Mouse (Mus musculus): ENCODE results near the gene Rhcg. TPM values are rescaled to one million over a fixed set of nuclear protein-coding genes. Genes with fewer than 3 reads are reported as not detected.

Gene Rhcg
- 1 to 10 TPM; 1.7 to 2.2 TPM for total RNA-seq (2021)
- long read RNA-seq, experiment 1, partial matches to known transcripts = 0 of 1 reads
- long read RNA-seq, experiment 1, other reads (novel, unspliced or antisense) = 1 of 1 reads
- long read RNA-seq, experiment 2 = 0 reads

DNA sequence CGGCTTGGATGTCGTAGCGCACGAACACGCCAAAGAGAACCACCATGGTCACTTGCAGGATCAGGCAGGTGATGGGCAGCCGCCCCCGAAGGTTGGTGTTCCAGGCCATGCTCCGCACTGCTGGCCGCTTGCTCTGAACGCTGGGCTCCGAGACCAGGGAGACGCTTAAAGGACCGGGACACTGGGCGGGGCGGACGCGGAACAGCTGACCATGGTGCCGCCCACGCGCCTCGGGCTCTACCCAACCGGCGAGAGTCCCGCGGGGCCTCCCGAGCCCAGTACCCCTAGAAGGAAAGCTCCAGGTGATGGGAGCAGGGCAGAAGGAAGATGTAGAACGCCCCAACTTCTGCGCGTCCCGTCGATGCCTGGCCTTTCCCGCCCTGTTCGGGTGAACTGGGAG lies at the start of gene Rhcg:
Gene Rhcg, minus strand, starts transcription at position 240 of the 400 bp plus-strand sequence.
- TF ChIP-seq CTCF (IDR thresholded peaks at IDR 0.05) = no peak
- no peak within 1 kb of the TSS for H3K27ac ChIP-seq
- H3K4me3 ChIP-seq = peak within 1 kb of the TSS; percentile 31
- intact Hi-C loops (cut with DNase I) = no loop called here
- DNase-seq (ENCODE audit: extremely low spot score in 1 of 2, low spot score in 2 of 2) = no peak

DNA sequence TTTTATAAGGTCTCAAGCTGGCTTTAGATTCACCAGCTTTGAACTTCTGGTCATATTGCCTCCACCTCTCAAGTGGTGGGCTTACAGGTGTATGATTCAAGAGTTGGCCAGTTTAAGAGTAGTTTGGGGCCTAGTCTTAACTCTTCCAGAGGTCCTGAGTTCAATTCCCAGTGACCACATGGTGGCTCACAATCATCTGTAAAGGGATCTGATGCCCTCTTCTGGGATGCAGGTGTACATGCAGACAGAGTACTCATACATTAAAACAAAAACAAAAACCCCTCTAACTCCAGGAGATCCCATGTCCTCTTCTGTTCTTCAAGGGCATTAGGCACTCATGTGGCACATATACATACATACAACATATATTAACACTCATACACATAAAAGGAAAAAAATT lies 49.2 kb upstream of the Rhcg start:
- no peak for DNase-seq (ENCODE audit: extremely low spot score in 1 of 2, low spot score in 2 of 2)
- intact Hi-C loops (cut with DNase I) = no loop called here
- no peak; the same call in 1 of the 2 replicates for TF ChIP-seq CTCF (IDR thresholded peaks at IDR 0.05)
- Histone ChIP-seq H3K27ac (no peak overlapping the region), H3K4me3 (no peak overlapping the region)

DNA sequence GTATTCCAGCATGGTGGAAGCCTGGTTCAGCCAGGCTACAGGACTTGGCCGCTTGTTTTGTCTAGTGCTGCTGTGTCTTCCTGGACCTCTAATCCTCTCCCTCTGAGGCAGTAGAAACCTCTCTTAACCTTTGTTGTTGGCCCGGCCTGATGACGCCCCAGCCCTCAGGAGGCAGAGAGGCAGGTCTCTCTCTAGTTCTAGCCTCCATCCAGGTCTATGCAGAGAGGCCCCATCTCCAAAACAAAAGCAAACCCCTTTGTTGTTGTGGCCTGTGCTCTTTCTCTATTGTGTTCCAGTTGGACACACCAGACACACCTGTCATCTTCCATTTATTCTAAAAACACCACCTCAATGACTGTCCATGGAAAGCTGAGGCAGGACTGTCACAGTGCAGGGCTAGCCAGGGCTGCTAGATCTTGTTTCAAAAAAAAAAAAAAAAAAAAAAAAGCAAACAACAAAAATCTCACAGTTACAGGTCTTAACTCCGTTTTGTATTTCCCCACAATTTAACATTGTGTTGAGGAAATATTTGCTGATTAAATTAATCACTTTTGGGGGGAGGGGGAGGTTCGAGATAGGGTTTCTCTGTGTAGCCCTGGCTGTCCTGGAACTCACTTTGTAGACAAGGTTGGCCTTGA lies 43.9 kb upstream of the Rhcg start:
- Histone ChIP-seq H3K4me3 (no peak overlapping the region), H3K27ac (no peak overlapping the region)
- intact Hi-C loops (cut with DNase I) = no loop called here
- DNase-seq (ENCODE audit: extremely low spot score in 1 of 2, low spot score in 2 of 2) = no peak
- no peak for TF ChIP-seq CTCF (IDR thresholded peaks at IDR 0.05)

DNA sequence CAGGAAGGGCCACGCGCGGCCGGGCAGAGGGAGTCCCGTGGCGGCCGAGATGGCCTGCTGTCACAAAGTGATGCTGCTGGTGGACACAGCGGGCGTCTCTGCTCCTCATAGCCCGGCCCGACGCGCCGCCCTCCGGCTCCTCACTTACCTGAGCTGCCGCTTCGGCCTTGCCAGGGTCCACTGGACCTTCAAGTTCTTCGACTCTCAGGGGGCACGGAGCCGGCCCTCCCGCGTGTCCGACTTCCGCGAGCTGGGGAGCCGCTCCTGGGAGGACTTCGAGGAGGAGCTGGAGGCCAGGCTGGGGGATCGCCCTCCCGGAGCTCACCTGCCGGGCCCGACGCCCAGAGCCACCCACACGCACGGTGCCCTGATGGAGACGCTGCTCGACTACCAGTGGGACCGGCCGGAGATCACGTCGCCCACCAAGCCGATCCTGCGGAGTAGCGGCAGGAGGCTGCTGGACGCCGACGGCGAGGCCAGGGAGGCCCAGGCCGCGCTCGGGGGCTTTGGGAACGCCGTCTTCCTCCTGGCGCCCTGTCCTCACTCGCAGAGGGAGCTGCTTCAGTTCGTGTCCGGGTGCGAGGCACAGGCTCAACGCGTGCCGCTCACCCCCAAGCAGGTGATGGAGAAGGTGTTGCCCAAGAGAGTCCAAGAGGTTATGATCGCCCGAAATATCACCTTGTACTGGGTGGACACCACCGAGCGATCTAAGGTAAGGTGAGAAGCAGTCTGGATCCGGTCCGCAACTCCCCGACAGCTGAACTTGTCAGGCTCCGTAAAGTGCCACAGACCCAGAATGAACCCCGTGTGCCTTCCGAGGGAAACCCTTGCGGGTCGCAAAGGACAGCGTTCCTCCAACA lies 43.1 kb upstream of the Rhcg start:
- DNase-seq (ENCODE audit: extremely low spot score in 1 of 2, low spot score in 2 of 2) = no peak
- intact Hi-C loops (cut with DNase I) = no loop called here
- H3K4me3 ChIP-seq = peak overlapping the region; percentile 66
- no peak overlapping the region for H3K27ac ChIP-seq
- no peak for TF ChIP-seq CTCF (IDR thresholded peaks at IDR 0.05)

DNA sequence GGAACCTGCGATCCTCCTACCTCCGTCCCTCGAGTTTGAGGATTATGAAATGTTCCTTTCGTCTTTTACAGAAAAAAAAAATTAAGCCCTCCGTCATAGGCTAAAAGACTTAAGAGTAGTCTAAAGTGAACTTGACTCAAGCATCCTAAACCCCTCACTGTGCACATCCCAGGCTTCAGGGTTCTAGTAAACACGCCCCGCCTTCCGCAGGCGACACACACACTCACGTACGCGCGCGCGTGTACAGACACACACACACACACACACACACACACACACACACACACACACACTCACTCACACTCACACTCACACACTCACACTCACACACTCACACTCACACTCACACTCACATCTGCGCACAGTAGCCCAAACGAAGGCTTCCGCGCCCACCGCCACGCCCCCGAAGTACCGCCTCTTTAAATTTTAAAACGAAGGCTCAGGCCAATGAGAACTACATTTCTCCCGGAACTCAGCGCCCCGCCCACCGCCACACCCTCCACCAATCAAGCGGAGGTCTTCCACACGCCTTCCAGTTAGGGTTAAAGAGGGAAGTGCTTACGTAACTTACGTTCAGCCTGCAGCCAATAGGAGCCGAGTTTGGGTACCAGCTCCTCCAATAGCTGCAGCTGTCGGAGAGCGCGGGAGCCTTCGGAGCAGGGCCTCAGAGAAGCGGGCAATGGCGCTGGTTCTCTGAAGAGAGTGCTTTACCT lies 42.3 kb upstream of the Rhcg start, which contains the start of gene Ticrr:
Gene Ticrr, plus strand, starts transcription at position 619 of the 713 bp plus-strand sequence.
- H3K4me3 ChIP-seq = peak within 1 kb of the TSS; percentile 66
- TF ChIP-seq CTCF (IDR thresholded peaks at IDR 0.05) = no peak
- H3K27ac ChIP-seq = no peak within 1 kb of the TSS
- intact Hi-C loops (cut with DNase I) = no loop called here
- peak; percentile 89 to 92 for DNase-seq (ENCODE audit: extremely low spot score in 1 of 2, low spot score in 2 of 2)

DNA sequence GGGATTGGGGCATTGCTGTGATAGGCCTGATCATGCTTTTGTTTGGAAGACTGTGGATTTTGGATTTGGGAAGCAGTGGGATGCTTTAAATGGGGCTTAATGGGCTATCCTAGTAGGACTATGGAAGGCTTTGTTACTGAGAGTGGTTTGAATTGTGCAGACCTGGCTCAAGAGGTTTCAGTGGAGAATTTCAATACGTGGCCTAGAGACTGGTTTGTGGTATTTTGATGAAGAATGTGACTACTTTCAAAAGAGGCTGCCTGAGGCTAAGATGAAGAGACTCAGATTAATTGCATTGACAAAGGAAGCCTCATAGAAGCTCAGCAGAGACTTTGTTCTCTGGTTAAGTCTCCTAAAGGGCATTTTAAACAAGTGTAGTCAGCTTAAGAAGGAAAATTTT lies 37.1 kb upstream of the Rhcg start:
- intact Hi-C loops (cut with DNase I) = no loop called here

DNA sequence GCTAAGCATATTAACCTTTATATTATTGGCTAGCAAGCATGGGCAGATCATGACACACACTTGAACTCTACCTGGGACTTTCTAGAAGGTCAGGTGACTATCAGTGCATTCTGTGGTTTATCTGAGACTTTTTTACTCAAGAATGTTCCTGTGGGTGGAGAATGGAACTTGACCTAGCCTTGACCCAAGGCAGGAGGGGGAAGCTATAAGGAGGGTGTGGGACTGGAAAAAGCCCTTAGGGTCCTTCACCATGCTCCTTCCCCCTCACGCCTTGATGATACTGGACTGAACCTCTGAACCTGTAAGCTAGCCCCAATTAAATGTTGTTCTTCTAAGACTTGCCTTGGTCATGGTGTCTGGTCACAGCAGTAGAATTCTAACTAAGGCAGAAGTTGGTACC lies 36.7 kb upstream of the Rhcg start:
- Histone ChIP-seq H3K27ac (no peak overlapping the region), H3K4me3 (no peak overlapping the region)
- no peak for TF ChIP-seq CTCF (IDR thresholded peaks at IDR 0.05)
- no peak for DNase-seq (ENCODE audit: extremely low spot score in 1 of 2, low spot score in 2 of 2)
- intact Hi-C loops (cut with DNase I) = no loop called here

More for the DNA sequence above, 37.1 kb upstream of the Rhcg start:
- Histone ChIP-seq H3K4me3 (no peak overlapping the region), H3K27ac (no peak overlapping the region)
- no peak for TF ChIP-seq CTCF (IDR thresholded peaks at IDR 0.05)
- no peak for DNase-seq (ENCODE audit: extremely low spot score in 1 of 2, low spot score in 2 of 2)

DNA sequence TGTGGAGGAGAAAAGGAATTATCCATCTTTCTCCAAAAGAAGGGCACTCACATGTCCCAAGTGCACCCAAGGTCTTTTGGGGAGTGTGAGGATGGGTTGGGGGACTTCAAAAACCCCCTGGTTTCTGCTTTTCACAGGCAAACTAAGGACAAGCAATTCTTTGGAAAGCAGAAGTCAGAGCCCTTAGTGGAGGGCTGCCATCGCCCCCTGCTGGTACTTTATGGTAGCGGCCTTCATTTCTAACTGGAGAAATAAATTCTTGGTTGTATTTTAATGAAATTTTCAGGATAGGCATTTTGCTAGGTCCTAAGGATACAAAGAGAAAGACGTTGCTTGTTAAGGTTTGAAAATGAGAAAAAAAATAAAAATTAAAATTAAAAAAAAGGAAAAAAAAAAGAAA lies 31.5 kb upstream of the Rhcg start:
- peak; percentile 51 to 57 for DNase-seq (ENCODE audit: extremely low spot score in 1 of 2, low spot score in 2 of 2)

DNA sequence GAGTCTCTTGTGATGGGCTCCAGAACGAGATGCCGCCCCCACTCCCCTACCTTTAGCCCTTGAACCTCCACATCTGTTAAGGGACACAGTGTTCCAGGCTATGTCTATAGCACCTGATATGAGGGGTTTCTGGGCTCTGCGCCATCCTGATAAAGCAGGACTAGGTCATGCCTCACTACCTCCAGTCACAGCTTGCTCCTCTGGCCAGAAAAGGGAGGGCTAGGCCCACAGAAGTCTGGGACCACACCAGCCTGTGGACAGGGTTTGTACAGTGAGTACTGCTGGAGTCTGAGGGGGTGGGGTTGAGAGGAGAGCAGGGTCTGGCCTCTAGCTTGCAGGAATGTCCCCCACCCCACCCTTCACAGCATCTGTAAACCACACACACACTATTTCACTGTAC lies 29.8 kb upstream of the Rhcg start:
- intact Hi-C loops (cut with DNase I) = no loop called here

More for the DNA sequence above, 31.5 kb upstream of the Rhcg start:
- no peak overlapping the region for H3K4me3 ChIP-seq
- peak; percentile 91 for TF ChIP-seq CTCF (IDR thresholded peaks at IDR 0.05)
- no peak overlapping the region for H3K27ac ChIP-seq
- intact Hi-C loops (cut with DNase I) = loop anchor here (2.0 kb wide), 2 partner anchors 36 to 152 kb away; no protein-coding TSS in a partner anchor

DNA sequence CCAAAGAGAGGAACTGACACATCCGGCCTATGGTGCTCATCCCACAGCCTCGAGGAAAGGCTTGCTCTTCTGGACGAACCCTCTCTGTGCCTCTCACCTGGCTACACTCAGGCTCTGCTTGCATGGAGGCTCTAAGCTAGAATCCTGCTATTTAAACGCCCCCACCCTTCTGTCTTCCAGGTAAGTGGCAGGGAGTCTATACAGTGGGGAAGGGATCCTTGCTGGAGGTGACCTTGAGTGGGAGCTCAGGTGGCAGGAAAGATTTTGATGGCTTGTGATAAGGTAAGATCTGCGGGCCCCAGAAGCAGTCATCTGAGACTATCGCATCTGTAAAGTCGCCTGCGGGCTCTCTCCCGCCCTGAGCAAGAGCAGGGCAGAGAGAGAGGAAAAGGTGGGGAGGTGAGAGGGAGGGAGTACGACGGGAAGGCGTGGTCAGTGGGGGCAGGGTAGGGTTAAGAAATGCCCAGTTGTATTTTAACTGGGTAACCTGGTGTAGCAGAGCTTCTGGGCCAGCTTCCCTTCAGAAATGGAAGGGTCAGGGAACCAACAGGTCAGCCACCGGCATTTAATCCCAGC lies 14.4 kb upstream of the Rhcg start:
- TF ChIP-seq CTCF (IDR thresholded peaks at IDR 0.05) = no peak
- intact Hi-C loops (cut with DNase I) = no loop called here
- H3K4me3 ChIP-seq = no peak overlapping the region
- DNase-seq (ENCODE audit: extremely low spot score in 1 of 2, low spot score in 2 of 2) = no peak
- H3K27ac ChIP-seq = no peak overlapping the region

More for the DNA sequence above, 29.8 kb upstream of the Rhcg start:
- TF ChIP-seq CTCF (IDR thresholded peaks at IDR 0.05) = no peak
- H3K4me3 ChIP-seq = no peak overlapping the region
- H3K27ac ChIP-seq = no peak overlapping the region
- no peak for DNase-seq (ENCODE audit: extremely low spot score in 1 of 2, low spot score in 2 of 2)

DNA sequence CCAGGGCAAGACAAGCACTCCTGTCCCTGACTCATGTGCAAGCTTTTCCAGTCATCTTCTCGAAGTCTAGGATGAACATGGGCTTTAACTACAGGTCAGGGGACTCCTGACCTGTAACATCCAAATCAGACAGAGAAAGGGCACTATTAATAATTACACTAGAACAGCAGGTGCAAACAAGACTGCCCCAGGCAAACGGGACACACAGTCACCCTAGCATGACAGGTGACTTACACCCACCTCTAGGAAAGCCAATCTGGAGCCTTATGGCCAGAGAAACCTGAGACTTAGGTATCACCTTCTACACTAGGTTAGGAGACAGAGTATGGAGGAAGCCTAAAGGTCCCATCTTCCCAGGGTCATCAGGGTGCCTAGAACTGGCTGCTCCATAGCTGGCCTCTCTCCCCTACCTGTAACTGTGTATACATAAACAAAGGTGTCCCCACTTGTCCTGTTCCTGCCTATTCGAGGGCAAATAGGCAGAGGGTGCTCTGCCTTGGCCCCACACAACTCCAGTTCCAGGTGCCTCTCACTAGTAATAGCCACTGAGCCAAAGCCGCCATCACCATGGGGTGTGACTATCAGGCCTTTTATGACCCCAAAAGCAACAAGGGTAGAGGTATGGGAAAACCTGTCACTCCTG lies 10.9 kb upstream of the Rhcg start:
- intact Hi-C loops (cut with DNase I) = no loop called here
- no peak for TF ChIP-seq CTCF (IDR thresholded peaks at IDR 0.05)
- Histone ChIP-seq H3K27ac (no peak overlapping the region), H3K4me3 (no peak overlapping the region)
- DNase-seq (ENCODE audit: extremely low spot score in 1 of 2, low spot score in 2 of 2) = no peak

Measured in left cerebral cortex, adult 2 months (tissue).